Mouse (Mus musculus) common myeloid progenitor, adult 5-6 weeks (primary cell): Measurements from ENCODE around the gene Fgf18. TPM values are rescaled to one million over a fixed set of nuclear protein-coding genes. Genes with fewer than 3 reads are reported as not detected.

Experiments
- ATAC-seq: replicated peaks from 2 replicates; pipeline ENCODE4 v1.8.0; 2016; ENCODE audit warnings: low read depth, mild to moderate bottlenecking, moderate TSS enrichment, inconsistent platforms; ENCODE audit not compliant: poor library complexity, severe bottlenecking
- total RNA-seq: library from RNA; stranded (forward); fragments of 200-1000, 187-1606 nt; gene quantifications from 2 replicates; pipeline ENCODE4 v1.2.3, GENCODE M21; 2017

Fgf18 gene
- total RNA-seq, 1 experiment from 2014 or later: not detected

DNA sequence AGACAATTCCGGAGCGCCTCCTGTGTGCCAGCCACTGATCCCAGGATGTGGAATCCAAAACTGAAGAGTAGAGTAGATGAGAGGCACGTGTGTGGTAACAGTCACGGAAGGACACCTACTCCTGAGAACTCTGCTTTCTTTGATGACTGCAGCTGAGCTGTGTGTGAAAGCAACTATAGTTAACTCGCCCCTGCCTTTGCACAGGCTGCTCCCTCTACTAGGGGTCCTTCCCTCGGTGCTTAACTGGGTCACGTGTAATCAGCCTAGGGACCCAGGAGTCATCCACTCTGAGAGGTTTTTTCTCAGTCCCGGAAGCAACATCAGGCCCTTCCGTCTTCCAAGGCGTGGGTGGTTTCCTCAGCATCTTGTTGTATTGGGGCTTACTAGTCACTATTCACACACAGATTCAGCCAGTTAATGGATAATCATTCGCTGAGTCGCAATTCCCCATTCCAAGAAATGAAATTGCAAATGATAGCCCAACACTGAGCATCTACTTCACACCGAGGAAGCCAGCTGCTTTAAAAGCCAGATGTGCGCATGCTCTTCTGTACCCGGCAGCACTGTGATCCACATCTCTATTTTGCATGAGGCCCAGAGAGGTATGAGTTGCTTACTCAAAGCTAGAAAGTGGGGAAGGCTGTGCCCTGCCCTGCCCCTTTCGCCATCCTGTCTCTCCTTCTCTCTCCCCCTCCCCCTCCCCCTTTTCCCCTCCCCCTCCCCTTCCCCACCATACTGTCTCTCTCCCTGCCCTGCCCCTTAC is 67.0 kb downstream of the Fgf18 start:
- ATAC-seq: no peak

DNA sequence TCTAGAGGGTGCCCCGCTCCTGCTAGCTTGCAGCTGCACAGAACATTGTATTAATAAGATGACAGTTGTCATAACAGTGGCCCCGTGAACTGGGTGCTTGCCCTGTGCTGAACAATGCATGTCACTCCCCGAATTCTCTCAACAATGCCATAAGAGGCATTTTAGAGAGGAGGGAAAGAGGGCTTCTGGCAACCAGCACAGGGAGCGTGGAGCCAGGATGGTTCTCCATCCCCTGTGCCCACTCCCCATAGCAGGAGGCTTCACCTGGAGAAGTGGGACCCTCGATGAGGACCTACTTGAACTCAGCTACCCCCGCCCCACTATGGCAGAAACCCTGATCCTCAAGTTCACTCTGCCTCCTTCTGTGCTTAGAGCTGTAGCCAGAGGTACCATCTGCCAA is 67.8 kb downstream of the Fgf18 start:
- ATAC-seq: no peak

GRCm38 (mm10) chr11:33078036-33078435 is 69.2 kb downstream of the Fgf18 start:
- ATAC-seq: no peak

GRCm38 (mm10) chr11:33075293-33075692 is 71.9 kb downstream of the Fgf18 start:
- ATAC-seq: no peak

- no peak for ATAC-seq
Measured at GRCm38 (mm10) chr11:33074541-33074940, 72.7 kb downstream of the Fgf18 start.

DNA sequence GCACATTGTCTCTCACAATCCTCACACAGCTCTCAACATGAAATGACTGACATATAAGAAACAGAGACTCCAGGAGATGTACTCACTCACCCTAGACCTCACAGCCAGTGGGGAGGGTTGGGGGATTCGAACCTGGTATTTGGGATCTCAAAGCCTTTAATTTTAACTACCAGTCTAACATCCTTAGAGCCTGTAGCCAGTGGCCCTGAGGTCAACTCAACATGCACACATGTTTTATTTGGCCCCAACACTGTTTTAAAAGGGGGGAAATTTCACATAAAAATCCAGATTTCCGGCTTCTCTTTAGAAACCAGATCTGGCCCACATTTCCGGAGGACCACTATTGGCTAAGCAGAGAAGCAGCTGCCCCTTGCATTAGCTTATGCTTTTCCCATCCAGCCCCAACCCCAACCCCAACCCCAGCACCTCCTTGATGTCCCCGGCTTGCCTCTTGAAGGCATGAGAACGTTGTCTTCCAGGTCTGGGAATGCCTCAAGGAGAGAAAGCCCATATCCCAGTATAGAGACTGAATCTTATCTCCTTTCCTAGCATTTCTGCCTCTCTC is 75.8 kb downstream of the Fgf18 start:
- no peak for ATAC-seq

DNA sequence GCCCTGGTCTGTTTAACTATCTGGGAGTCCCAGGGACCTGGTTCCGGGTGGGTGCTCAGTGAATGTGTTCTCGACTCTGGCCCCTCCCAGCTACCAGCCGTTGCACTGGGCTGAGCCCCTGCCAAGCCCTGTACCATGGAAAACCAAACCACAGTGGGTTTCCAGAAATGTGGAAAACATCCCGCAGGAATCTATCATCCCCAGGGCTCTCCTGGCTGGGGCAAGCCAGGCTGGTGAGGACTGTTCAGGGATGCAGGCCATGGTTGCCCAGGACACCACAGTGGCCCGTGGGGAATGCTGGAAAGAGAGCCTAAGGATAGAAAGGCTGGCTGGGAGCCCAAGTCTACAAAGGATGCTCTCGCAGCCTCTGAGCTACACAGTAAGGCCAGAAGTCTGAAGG is 76.7 kb downstream of the Fgf18 start:
- ATAC-seq: no peak

Other genes starting within 250 kb of the Fgf18 start
- gene Npm1, start 15.8 kb upstream of the Fgf18 start, total RNA-seq: 3,750 and 4,452 TPM in 2 replicates
- not detected in 2 replicates for gene Tlx3, start 56.2 kb upstream of the Fgf18 start, total RNA-seq
- gene Gm12117, start 129.3 kb upstream of the Fgf18 start, total RNA-seq: not detected in 2 replicates